Mouse (Mus musculus): Measurements from ENCODE around the gene Flot2.
"Not testable (repeated sequence)": the region's sequence is repeated elsewhere in the genome, so short reads cannot be mapped to it uniquely, and the experiment has no call there.

GRCm38 (mm10) chr11:78048637-78049036 lies 10.9 kb downstream of the Flot2 start:
- not testable (repeated sequence) for TF ChIP-seq CTCF (IDR thresholded peaks at IDR 0.05; ENCODE audit: borderline replicate concordance, insufficient read depth, low read length); POLR2A (IDR thresholded peaks at IDR 0.05; ENCODE audit: low read depth, low read length)
